Mouse (Mus musculus): ENCODE measurements at regions not wholly inside any gene's neighbourhood (a gene's known extent, or its start where the extent isn't known, plus 50 kb on each side); places are given as distances from the start of the nearest gene placed in this dataset.

GRCm38 (mm10) chr17:47221068-47221796, 147.5 kb upstream of the Mrps10 start:
- no peak for DNase-seq

- DNase-seq, result no peak
These were observed 148.8 kb upstream of the Mrps10 start for GRCm38 (mm10) chr17:47219846-47220245.

GRCm38 (mm10) chr17:47216490-47216889, 152.2 kb upstream of the Mrps10 start:
- DNase-seq, result no peak

GRCm38 (mm10) chr17:47215841-47216240, 152.8 kb upstream of the Mrps10 start:
- no peak for DNase-seq

- DNase-seq, result no peak
These were observed 154.6 kb upstream of the Mrps10 start for GRCm38 (mm10) chr17:47214111-47214510.

GRCm38 (mm10) chr17:47210441-47211196, 158.1 kb upstream of the Mrps10 start:
- no peak for DNase-seq

- DNase-seq, result no peak
These were observed 159.7 kb upstream of the Mrps10 start for GRCm38 (mm10) chr17:47208886-47209585.

- DNase-seq, result no peak
These were observed 161.2 kb upstream of the Mrps10 start for GRCm38 (mm10) chr17:47207471-47207870.

- no peak for DNase-seq
These were observed 164.1 kb upstream of the Mrps10 start for GRCm38 (mm10) chr17:47204470-47205162.

GRCm38 (mm10) chr17:47199206-47199605, 169.5 kb upstream of the Mrps10 start:
- DNase-seq, result peak; percentile 72

- DNase-seq, result no peak
These were observed 170.7 kb upstream of the Mrps10 start for GRCm38 (mm10) chr17:47197957-47198356.

GRCm38 (mm10) chr17:47196992-47197391, 171.7 kb upstream of the Mrps10 start:
- DNase-seq, result no peak

GRCm38 (mm10) chr17:47195981-47196380, 172.7 kb upstream of the Mrps10 start:
- no peak for DNase-seq

- no peak for DNase-seq
These were observed 174.1 kb upstream of the Mrps10 start for GRCm38 (mm10) chr17:47194463-47195012.

GRCm38 (mm10) chr17:47191416-47191815, 177.3 kb upstream of the Mrps10 start:
- DNase-seq, result no peak

- no peak for DNase-seq
These were observed 178.9 kb upstream of the Mrps10 start for GRCm38 (mm10) chr17:47189770-47190169.

GRCm38 (mm10) chr17:47184148-47184547, 173.8 kb upstream of the Ubr2 start:
- DNase-seq, result no peak

GRCm38 (mm10) chr17:47182118-47182517, 171.8 kb upstream of the Ubr2 start:
- no peak for DNase-seq

GRCm38 (mm10) chr17:47179410-47179809, 169.1 kb upstream of the Ubr2 start:
- no peak for DNase-seq

- no peak for DNase-seq
These were observed 168.3 kb upstream of the Ubr2 start for GRCm38 (mm10) chr17:47178705-47179104.

GRCm38 (mm10) chr17:47177671-47178246, 167.4 kb upstream of the Ubr2 start:
- DNase-seq, result no peak

GRCm38 (mm10) chr17:47176328-47176727, 166.0 kb upstream of the Ubr2 start:
- no peak for DNase-seq

Data from right cerebral cortex, postnatal 25 days (tissue).